Comparison of ENCODE assay signal across 9 mouse cellular contexts in genomic region chr3:107094028-107094427, GRCm38 (mm10). TPM values are rescaled to one million over a fixed set of nuclear protein-coding genes. Genes with fewer than 3 reads are reported as not detected.
A peak's percentile ranks its signal among the peaks of the same experiment; 100 is the strongest.
DNase-seq lines count a peak whose midpoint lies in the region; ATAC-seq and TF ChIP-seq lines count a peak whose summit lies in the region.
"Had no signal": no experiment of that assay in that cellular context is flagged by ENCODE, and none has a peak within 500 bp of the region (broad histone marks: within the 10 kb centered on the region; RNA-seq: fewer than 3 reads in every experiment).

No protein-coding gene starts in this region.

- peak; percentile 71; the same call in 1 of the 2 replicates for ATAC-seq in hindbrain, embryonic 15.5 days (ENCODE audit: low FRiP score, low read depth)
- no peak for ATAC-seq in lung, postnatal 0 days

- no peaks in the 10 kb centered on the region for H3K36me3 ChIP-seq in thymus, adult 2 months (ENCODE audit: control insufficient read depth, insufficient read depth, low read length)
- H3K36me3 ChIP-seq in hindbrain, embryonic 15.5 days: no peaks in the 10 kb centered on the region
- H3K36me3 ChIP-seq in lung, postnatal 0 days (ENCODE audit: insufficient read depth, low read length): no peaks in the 10 kb centered on the region
- H3K36me3 ChIP-seq: heart, embryonic 15.5 days had no signal

- no peak for TF ChIP-seq EP300 in lung, postnatal 0 days (IDR thresholded peaks at IDR 0.05)

- peaks cover 55% of the 10 kb centered on the region for H3K4me1 ChIP-seq in thymus, adult 2 months (replicated peaks; ENCODE audit: control insufficient read depth, insufficient read depth, low read length)
- 0 out of 2 replicates have a peak, but pooled peaks cover 2% of the 10 kb centered on the region for H3K4me1 ChIP-seq in hindbrain, embryonic 15.5 days (replicated peaks)
- H3K4me1 ChIP-seq in lung, postnatal 0 days (ENCODE audit: insufficient read depth, low read depth, low read length): no peaks in the 10 kb centered on the region
- H3K4me1 ChIP-seq: heart, embryonic 15.5 days had no signal

- H3K9ac ChIP-seq in hindbrain, embryonic 15.5 days: no peak overlapping the region
- H3K9ac ChIP-seq in lung, postnatal 0 days (replicated peaks; ENCODE audit: low read depth): no peak overlapping the region
- H3K9ac ChIP-seq: heart, embryonic 15.5 days had no signal

- no peak for TF ChIP-seq POLR2A in thymus, adult 2 months (IDR thresholded peaks at IDR 0.05; ENCODE audit: control insufficient read depth, extremely low read depth, insufficient read depth, low read length, poor library complexity)

- no peaks in the 10 kb centered on the region for H3K27me3 ChIP-seq in thymus, adult 2 months (ENCODE audit: control insufficient read depth, insufficient read depth, low read length)
- H3K27me3 ChIP-seq in hindbrain, embryonic 15.5 days: no peaks in the 10 kb centered on the region
- no peaks in the 10 kb centered on the region for H3K27me3 ChIP-seq in lung, postnatal 0 days (replicated peaks; ENCODE audit: insufficient read depth, low read length)

- DNase-seq in thymus, adult 2 months: peak; percentile 62
- DNase-seq in thymus, adult 18-20 months: no peak
- peak; percentile 60 for DNase-seq in adrenal gland, postnatal 14 days
- peak; percentile 78 for DNase-seq in embryo, embryonic 10.5 days (ENCODE audit: low spot score)
- peak; percentile 67 for DNase-seq in lung, postnatal 0 days (ENCODE audit: low spot score)
- peak; percentile 78 for DNase-seq in retina, postnatal 1 day
- DNase-seq in gastrocnemius, adult 8-10 months (ENCODE audit: low spot score in 2 of 2): no peak

- TF ChIP-seq CTCF in thymus, adult 2 months (IDR thresholded peaks at IDR 0.05; ENCODE audit: borderline replicate concordance, control insufficient read depth, extremely low read depth, insufficient read depth, low read length, poor library complexity): no peak
- TF ChIP-seq CTCF in lung, postnatal 0 days (IDR thresholded peaks at IDR 0.05): peak; percentile 94

- WGBS in thymus, adult 2 months: 8% methylated on average over 4 of the region's 4 CpGs
- WGBS in hindbrain, embryonic 15.5 days: 4% methylated on average over 4 of the region's 4 CpGs
- WGBS in lung, postnatal 0 days: 7% methylated on average over 4 of the region's 4 CpGs

- peak overlapping the region; percentile 22; the same call in 1 of the 2 replicates for H3K27ac ChIP-seq in thymus, adult 2 months (ENCODE audit: control insufficient read depth, insufficient read depth, low read length)
- no peak overlapping the region for H3K27ac ChIP-seq in hindbrain, embryonic 15.5 days (replicated peaks)
- H3K27ac ChIP-seq in lung, postnatal 0 days (ENCODE audit: low read length): no peak overlapping the region
- H3K27ac ChIP-seq: heart, embryonic 15.5 days had no signal

- H3K4me3 ChIP-seq in thymus, adult 2 months (ENCODE audit: control insufficient read depth, insufficient read depth, low read length): peak overlapping the region; percentile 31
- no peak overlapping the region for H3K4me3 ChIP-seq in hindbrain, embryonic 15.5 days
- no peak overlapping the region for H3K4me3 ChIP-seq in lung, postnatal 0 days (ENCODE audit: low read depth, low read length)
- H3K4me3 ChIP-seq: heart, embryonic 15.5 days had no signal

- no peaks in the 10 kb centered on the region for H3K9me3 ChIP-seq in hindbrain, embryonic 15.5 days
- H3K9me3 ChIP-seq in lung, postnatal 0 days (ENCODE audit: low read length): no peaks in the 10 kb centered on the region
- H3K9me3 ChIP-seq: heart, embryonic 15.5 days had no signal

- no peak overlapping the region for H3K4me2 ChIP-seq in hindbrain, embryonic 15.5 days
- H3K4me2 ChIP-seq in lung, postnatal 0 days (replicated peaks; ENCODE audit: low read depth, low read length): no peak overlapping the region
- H3K4me2 ChIP-seq: heart, embryonic 15.5 days had no signal

RNA-seq across cellular contexts. Expression of gene Kcna2, which starts 6.9 kb away (rescaled TPM):
- polyA plus RNA-seq in thymus, adult 2 months (2012; rRNA removed): 5.6 and 7.0 TPM in 2 replicates
- 1.4 and 4.0 TPM in 2 replicates for total RNA-seq in adrenal gland, postnatal 14 days (2021)
- 1.7 and 2.1 TPM in 2 replicates for polyA plus RNA-seq in hindbrain, embryonic 15.5 days (2015; fragmentation: Nextera tagmentation; extraction: Ambion mirVana)
- 0.87 and 0.93 TPM in 2 replicates for polyA plus RNA-seq in lung, postnatal 0 days (2015; fragmentation: Nextera tagmentation; extraction: Ambion mirVana)
- 1 to 10 TPM in 2 of 4 experiments, under 1 TPM in 2; 0.82 to 1.5 (median 1.1) TPM for total RNA-seq in gastrocnemius, adult 8-10 months (2022)

RNA-seq across cellular contexts. Expression of gene Kcna3, which starts 58.1 kb away (rescaled TPM):
- polyA plus RNA-seq in thymus, adult 2 months (2012; rRNA removed): 151 and 202 TPM in 2 replicates
- total RNA-seq in adrenal gland, postnatal 14 days (2021): 0.74 and 2.9 TPM in 2 replicates
- polyA plus RNA-seq in hindbrain, embryonic 15.5 days (2015; fragmentation: Nextera tagmentation; extraction: Ambion mirVana): 11.6 and 12.0 TPM in 2 replicates
- 2.7 and 4.2 TPM in 2 replicates for polyA plus RNA-seq in lung, postnatal 0 days (2015; fragmentation: Nextera tagmentation; extraction: Ambion mirVana)
- total RNA-seq in gastrocnemius, adult 8-10 months (2022): not detected

Comparison
In these comparisons a context has a peak if more than half of its experiments do, and no peak if none do; other contexts are left out.
1. DNase-seq: peak in thymus, adult 2 months (single experiment), adrenal gland, postnatal 14 days (single experiment), embryo, embryonic 10.5 days (single experiment), lung, postnatal 0 days (single experiment) and retina, postnatal 1 day (single experiment); none in thymus, adult 18-20 months (0 of 2) and gastrocnemius, adult 8-10 months (0 of 2).
2. RNA of gene Kcna3, which starts 58.1 kb away (polyA plus RNA-seq): 151 to 202 TPM in thymus, adult 2 months; 11.6 to 12.0 TPM in hindbrain, embryonic 15.5 days and 2.7 to 4.2 TPM in lung, postnatal 0 days; every median in the first group is over 10 times any median in the second.